Mouse (Mus musculus) heart, postnatal 0 days (tissue): ENCODE results near the gene Gatm.

Source experiments
- CTCF ChIP-seq: IDR thresholded peaks from 2 replicates; pipeline ENCODE4 v1.5.1; 2016; ENCODE audit warnings: antibody characterized with exemption, control low read depth, low read depth
- EP300 ChIP-seq: IDR thresholded peaks from 2 replicates; pipeline ENCODE4 v1.6.1; 2016; ENCODE audit warnings: antibody characterized with exemption, low read depth

DNA sequence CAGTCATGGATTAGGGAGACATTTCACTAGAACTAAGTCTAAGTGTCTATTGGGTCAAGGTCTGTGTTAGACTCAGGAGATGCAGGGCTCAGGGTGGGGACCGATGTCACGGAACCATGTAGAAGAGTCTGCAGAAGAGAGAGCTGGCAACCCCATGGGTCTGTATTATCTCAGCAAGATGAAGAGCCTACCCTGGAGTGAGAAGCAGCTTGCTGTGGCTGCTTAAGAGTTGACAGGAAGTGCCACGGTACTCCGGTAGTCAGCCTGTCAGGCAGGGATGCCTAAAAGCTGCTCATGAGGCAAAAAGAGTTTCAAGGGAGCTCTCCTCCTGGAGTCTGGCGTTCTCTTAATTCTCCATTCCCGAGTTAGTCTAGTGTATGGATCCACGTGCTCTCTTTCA lies 48.7 kb upstream of the Gatm start:
- TF ChIP-seq CTCF (no peak), EP300 (no peak)
